Mouse (Mus musculus) liver, embryonic 16.5 days (tissue): ENCODE measurements around the gene Dnah8. TPM values are rescaled to one million over a fixed set of nuclear protein-coding genes. Genes with fewer than 3 reads are reported as not detected.

Experiments
- ATAC-seq: fragments of 200-750 bp; cut with Nextera tagmentation; 2 replicates; pipeline ENCODE4 v1.8.0; 2017; ENCODE audit warnings: low read depth, mild to moderate bottlenecking, moderate number of reproducible peaks, moderate library complexity
- H3K27ac ChIP-seq: fragments of 300-500 bp; sonication (generic); 2 replicates; pipeline ENCODE4 v1.5.1; 2014; ENCODE audit warnings: mild to moderate bottlenecking, low read length
- H3K27me3 ChIP-seq: fragments of 300-500 bp; sonication (generic); 2 replicates; pipeline ENCODE4 v1.6.1; 2014; ENCODE audit warnings: low read depth, low read length, mixed read lengths; ENCODE audit not compliant: control insufficient read depth, insufficient read depth
- H3K36me3 ChIP-seq: fragments of 300-500 bp; sonication (generic); 2 replicates; pipeline ENCODE4 v1.6.1; 2014; ENCODE audit warnings: mild to moderate bottlenecking; ENCODE audit not compliant: control insufficient read depth, insufficient read depth
- H3K4me1 ChIP-seq: fragments of 300-500 bp; sonication (generic); 2 replicates; pipeline ENCODE4 v1.6.1; 2014; ENCODE audit warnings: low read depth, low read length, mixed read lengths; ENCODE audit not compliant: control insufficient read depth
- H3K4me2 ChIP-seq: fragments of 300-500 bp; sonication (generic); 2 replicates; pipeline ENCODE4 v1.6.1; 2014; ENCODE audit warnings: low read depth, low read length, mixed read lengths
- H3K4me3 ChIP-seq: fragments of 300-500 bp; sonication (generic); 2 replicates; pipeline ENCODE4 v1.5.1; 2014; ENCODE audit warnings: low read depth, mild to moderate bottlenecking, low read length
- H3K9ac ChIP-seq: fragments of 300-500 bp; sonication (generic); 2 replicates; pipeline ENCODE4 v1.6.1; 2014; ENCODE audit warnings: low read depth, low read length
- H3K9me3 ChIP-seq: fragments of 300-500 bp; sonication (generic); replicated peaks from 2 replicates; pipeline ENCODE4 v1.6.1; 2016; ENCODE audit warnings: low read length; ENCODE audit not compliant: control insufficient read depth
- WGBS: fragments of 180-500 bp; shearing (Covaris S2); extraction: QIAGEN DNeasy Blood & Tissue Kit; methylation state at CpG from one replicate; pipeline ENCODE4 v1.1.7; 2014; ENCODE audit not compliant: insufficient replicate concordance; 5-methylcytosine and 5-hydroxymethylcytosine counted together
- polyA plus RNA-seq: library from polyadenylated mRNA; unstranded; fragments of >200 nt; fragmentation: Nextera tagmentation; extraction: Ambion mirVana; gene quantifications from 2 replicates; pipeline ENCODE4 v1.2.1, GENCODE M21; 2015

The Dnah8 gene
- polyA plus RNA-seq, 1 experiment from 2014 or later = 0.99 TPM

DNA sequence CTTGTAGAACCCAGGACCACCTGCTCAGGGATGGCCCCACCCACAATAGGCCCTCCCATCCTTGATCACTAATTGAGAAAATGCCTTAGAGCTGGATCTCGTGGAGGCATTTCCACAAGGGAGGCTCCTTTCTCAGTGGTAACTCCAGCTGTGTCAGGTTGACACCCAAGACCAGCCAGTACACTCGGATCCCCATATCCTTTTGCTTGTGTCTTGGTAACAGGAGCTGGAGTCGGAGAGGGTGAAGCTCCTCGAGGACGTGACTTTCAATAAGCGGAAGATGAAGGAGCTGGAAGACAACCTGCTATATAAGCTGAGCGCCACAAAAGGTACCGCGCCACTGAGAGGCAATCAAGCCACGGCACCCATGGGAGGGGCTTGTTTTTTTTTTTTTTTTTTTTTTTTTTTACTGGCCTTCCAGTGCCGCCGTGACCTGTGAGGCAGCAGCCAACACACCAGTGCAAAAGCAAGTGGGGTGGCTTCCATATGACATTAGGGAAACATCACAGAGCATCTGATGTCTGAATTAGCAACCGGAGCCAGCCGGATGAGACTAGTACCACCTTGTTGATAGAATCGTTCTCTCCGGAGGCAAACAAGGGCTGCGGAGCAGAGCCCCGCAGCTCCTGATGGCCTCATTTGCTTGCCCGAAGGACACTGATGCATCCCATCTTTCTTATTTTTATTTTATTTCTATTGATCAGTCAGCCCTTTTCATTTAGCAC, 176.3 kb downstream of the Dnah8 start:
- WGBS = 77% methylated on average over 19 of the region's 19 CpGs
- no peak overlapping the region for H3K9ac ChIP-seq
- ATAC-seq = no peak

GRCm38 (mm10) chr17:30803668-30804067, 179.5 kb downstream of the Dnah8 start:
- ATAC-seq = no peak
- Histone ChIP-seq H3K4me2 (no peak overlapping the region), H3K36me3 (no peaks in the 10 kb centered on the region), H3K9me3 (no peaks in the 10 kb centered on the region), H3K27me3 (no peaks in the 10 kb centered on the region), H3K27ac (no peak overlapping the region), H3K9ac (no peak overlapping the region), H3K4me1 (no peaks in the 10 kb centered on the region), H3K4me3 (no peak overlapping the region)
- WGBS = 71% methylated on average over 9 of the region's 9 CpGs

More for the DNA sequence above, 176.3 kb downstream of the Dnah8 start:
- Histone ChIP-seq H3K9me3 (no peaks in the 10 kb centered on the region), H3K4me2 (no peak overlapping the region), H3K27me3 (no peaks in the 10 kb centered on the region), H3K36me3 (no peaks in the 10 kb centered on the region), H3K27ac (no peak overlapping the region), H3K4me3 (no peak overlapping the region), H3K4me1 (no peaks in the 10 kb centered on the region)

GRCm38 (mm10) chr17:30804955-30805354, 180.8 kb downstream of the Dnah8 start:
- Histone ChIP-seq H3K4me1 (no peaks in the 10 kb centered on the region), H3K9ac (no peak overlapping the region), H3K4me2 (no peak overlapping the region), H3K9me3 (no peaks in the 10 kb centered on the region), H3K27ac (no peak overlapping the region), H3K4me3 (no peak overlapping the region), H3K27me3 (no peaks in the 10 kb centered on the region), H3K36me3 (no peaks in the 10 kb centered on the region)
- WGBS = 69% methylated on average over 8 of the region's 8 CpGs
- no peak for ATAC-seq

GRCm38 (mm10) chr17:30805511-30806059, 181.4 kb downstream of the Dnah8 start:
- no peaks in the 10 kb centered on the region for H3K9me3 ChIP-seq
- H3K27me3 ChIP-seq = no peaks in the 10 kb centered on the region
- no peaks in the 10 kb centered on the region for H3K36me3 ChIP-seq
- no peaks in the 10 kb centered on the region for H3K4me1 ChIP-seq
- 50% methylated on average over 12 of the region's 12 CpGs for WGBS
- no peak overlapping the region for H3K9ac ChIP-seq
- H3K27ac ChIP-seq = no peak overlapping the region
- no peak overlapping the region for H3K4me2 ChIP-seq
- ATAC-seq = no peak
- no peak overlapping the region for H3K4me3 ChIP-seq

DNA sequence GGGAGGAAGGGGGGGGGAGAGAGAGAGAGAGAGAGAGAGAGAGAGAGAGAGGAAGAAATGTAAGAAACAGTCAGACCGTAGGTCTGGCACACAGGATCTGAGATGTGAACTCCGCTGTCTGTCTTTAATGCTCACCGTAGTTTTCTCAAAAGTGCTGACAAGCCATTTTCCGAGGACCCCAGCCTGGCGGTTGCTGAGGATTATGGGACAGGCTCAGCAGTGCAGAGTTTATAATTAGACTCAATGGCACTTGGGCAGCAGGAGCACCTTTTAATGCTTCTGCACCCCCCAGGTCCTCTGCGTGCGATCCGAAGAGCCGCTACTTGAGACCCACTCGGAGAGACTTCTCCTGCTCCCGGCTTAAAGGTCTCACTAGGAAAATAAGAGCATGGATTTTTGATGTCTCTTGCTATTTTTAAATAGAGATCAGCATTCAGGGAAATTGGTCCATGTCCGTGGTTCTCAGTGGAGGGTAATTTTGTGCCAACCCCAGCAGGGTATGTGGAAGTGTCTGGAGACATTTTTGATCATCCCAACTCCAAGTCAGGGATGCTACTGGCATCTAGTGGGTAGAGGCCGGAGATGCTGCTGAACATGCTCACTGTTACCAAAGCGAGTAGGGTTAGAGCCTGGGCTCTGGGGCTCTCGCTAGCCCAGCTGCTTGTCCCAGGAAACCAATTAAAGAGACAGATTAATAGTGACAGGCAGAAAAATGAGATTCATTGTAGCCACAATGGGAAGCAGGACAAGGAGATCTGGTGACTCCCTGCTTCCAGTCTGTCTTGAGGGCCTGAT, 184.9 kb downstream of the Dnah8 start:
- no peak for ATAC-seq
- Histone ChIP-seq H3K4me3 (no peak overlapping the region), H3K27me3 (no peaks in the 10 kb centered on the region), H3K27ac (no peak overlapping the region), H3K4me1 (no peaks in the 10 kb centered on the region), H3K36me3 (no peaks in the 10 kb centered on the region), H3K9me3 (no peaks in the 10 kb centered on the region), H3K4me2 (no peak overlapping the region), H3K9ac (no peak overlapping the region)
- 77% methylated on average over 15 of the region's 15 CpGs for WGBS

GRCm38 (mm10) chr17:30809926-30810660, 185.9 kb downstream of the Dnah8 start:
- H3K4me3 ChIP-seq = no peak overlapping the region
- H3K4me1 ChIP-seq = no peaks in the 10 kb centered on the region
- H3K27ac ChIP-seq = no peak overlapping the region
- no peaks in the 10 kb centered on the region for H3K36me3 ChIP-seq
- no peaks in the 10 kb centered on the region for H3K9me3 ChIP-seq
- H3K4me2 ChIP-seq = no peak overlapping the region
- 79% methylated on average over 16 of the region's 16 CpGs for WGBS
- H3K9ac ChIP-seq = no peak overlapping the region
- H3K27me3 ChIP-seq = no peaks in the 10 kb centered on the region
- no peak for ATAC-seq

GRCm38 (mm10) chr17:30818543-30818942, 194.4 kb downstream of the Dnah8 start:
- Histone ChIP-seq H3K27ac (no peak overlapping the region), H3K4me1 (no peaks in the 10 kb centered on the region), H3K4me3 (no peak overlapping the region), H3K9ac (no peak overlapping the region), H3K4me2 (no peak overlapping the region), H3K27me3 (no peaks in the 10 kb centered on the region), H3K9me3 (no peaks in the 10 kb centered on the region), H3K36me3 (no peaks in the 10 kb centered on the region)
- no peak for ATAC-seq
- 82% methylated on average over 5 of the region's 5 CpGs for WGBS

DNA sequence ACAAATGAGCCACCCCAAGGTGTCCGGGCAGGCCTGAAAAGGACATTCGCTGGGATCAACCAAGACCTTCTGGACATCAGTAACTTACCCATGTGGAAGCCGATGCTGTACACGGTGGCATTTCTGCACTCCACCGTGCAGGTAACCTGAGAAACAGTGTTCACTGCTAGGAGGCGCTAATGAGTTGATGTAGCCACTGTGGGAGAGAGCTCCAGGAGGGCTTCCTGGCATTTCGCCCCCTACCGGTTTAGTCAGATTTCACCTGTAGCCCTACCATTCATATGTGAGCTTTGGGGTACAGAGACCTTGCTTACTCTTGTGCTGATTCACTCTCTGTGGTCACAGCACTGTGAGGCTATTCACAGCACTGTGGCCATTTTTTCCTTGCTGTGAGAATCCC, 195.0 kb downstream of the Dnah8 start:
- no peak overlapping the region for H3K4me3 ChIP-seq
- H3K4me1 ChIP-seq = no peaks in the 10 kb centered on the region
- H3K27ac ChIP-seq = no peak overlapping the region
- no peak overlapping the region for H3K4me2 ChIP-seq
- WGBS = 77% methylated on average over 8 of the region's 8 CpGs
- H3K9me3 ChIP-seq = no peaks in the 10 kb centered on the region
- no peak for ATAC-seq
- H3K36me3 ChIP-seq = no peaks in the 10 kb centered on the region
- no peak overlapping the region for H3K9ac ChIP-seq
- no peaks in the 10 kb centered on the region for H3K27me3 ChIP-seq
